Mouse (Mus musculus) liver, postnatal 0 days (tissue): ENCODE measurements at regions not wholly inside any gene's neighbourhood (a gene's known extent, or its start where the extent isn't known, plus 50 kb on each side); places are given as distances from the start of the nearest gene placed in this dataset.

ENCODE experiments used
- ATAC-seq: fragments of 200-750 bp; cut with Nextera tagmentation; 2 replicates; pipeline ENCODE4 v1.8.0; 2017; ENCODE audit warnings: mild to moderate bottlenecking, moderate library complexity
- DNase-seq: peaks from one replicate; pipeline ENCODE4 v3.0.0-alpha.2; 2016
- H3K27ac ChIP-seq: fragments of 300-500 bp; sonication (generic); 2 replicates; pipeline ENCODE4 v1.5.1; 2014; ENCODE audit warnings: antibody characterized with exemption, moderate library complexity, mild to moderate bottlenecking, low read depth
- H3K27me3 ChIP-seq: fragments of 300-500 bp; sonication (generic); 2 replicates; pipeline ENCODE4 v1.6.1; 2014; ENCODE audit warnings: low read length, control low read depth, mixed read lengths; ENCODE audit not compliant: insufficient read depth
- H3K36me3 ChIP-seq: fragments of 300-500 bp; sonication (generic); replicated peaks from 2 replicates; pipeline ENCODE4 v1.6.1; 2014; ENCODE audit warnings: mild to moderate bottlenecking, control low read depth, low read length, moderate library complexity, mixed read lengths; ENCODE audit not compliant: insufficient read depth
- H3K4me1 ChIP-seq: fragments of 300-500 bp; sonication (generic); 2 replicates; pipeline ENCODE4 v1.6.1; 2014; ENCODE audit warnings: antibody characterized with exemption, mild to moderate bottlenecking, control low read depth; ENCODE audit not compliant: insufficient read depth
- H3K4me2 ChIP-seq: fragments of 300-500 bp; sonication (generic); 2 replicates; pipeline ENCODE4 v1.6.1; 2014; ENCODE audit warnings: low read depth, mild to moderate bottlenecking, low read length, moderate library complexity, mixed read lengths
- H3K4me3 ChIP-seq: fragments of 300-500 bp; sonication (generic); 2 replicates; pipeline ENCODE4 v1.5.1; 2014; ENCODE audit warnings: low read depth, low read length
- H3K9ac ChIP-seq: fragments of 300-500 bp; sonication (generic); replicated peaks from 2 replicates; pipeline ENCODE4 v1.6.1; 2014; ENCODE audit warnings: mild to moderate bottlenecking, moderate library complexity
- H3K9me3 ChIP-seq: fragments of 300-500 bp; sonication (generic); 2 replicates; pipeline ENCODE4 v1.6.1; 2016; ENCODE audit warnings: mild to moderate bottlenecking, control low read depth, low read length, mixed read lengths
- CTCF ChIP-seq: sonication (generic); IDR thresholded peaks from 2 replicates; pipeline ENCODE4 v1.5.1; 2016; ENCODE audit warnings: antibody characterized with exemption, low read depth
- EP300 ChIP-seq: IDR thresholded peaks from 2 replicates; pipeline ENCODE4 v1.6.1; 2016; ENCODE audit warnings: antibody characterized with exemption, low read depth, mild to moderate bottlenecking
- WGBS: fragments of 180-500 bp; shearing (Covaris S2); extraction: QIAGEN DNeasy Blood & Tissue Kit; methylation state at CpG from one replicate; pipeline ENCODE4 v1.1.7; 2014; ENCODE audit not compliant: insufficient replicate concordance; 5-methylcytosine and 5-hydroxymethylcytosine counted together

- H3K4me2 ChIP-seq, result no peak overlapping the region
- no peak overlapping the region for H3K27ac ChIP-seq
- H3K4me3 ChIP-seq, result no peak overlapping the region
- TF ChIP-seq CTCF (no peak), EP300 (no peak)
- H3K9me3 ChIP-seq, result no peaks in the 10 kb centered on the region
- no peaks in the 10 kb centered on the region for H3K27me3 ChIP-seq
- ATAC-seq (no peak), DNase-seq (no peak)
- H3K9ac ChIP-seq, result no peak overlapping the region
- H3K4me1 ChIP-seq, result 0 out of 2 replicates have a peak, but pooled peaks cover 3% of the 10 kb centered on the region
- no peaks in the 10 kb centered on the region for H3K36me3 ChIP-seq
- WGBS, result 60% methylated on average over 5 of the region's 5 CpGs
Measured at GRCm38 (mm10) chr2:173356786-173357185, 80.5 kb upstream of the Pmepa1 start.

- Histone ChIP-seq H3K4me3 (no peak overlapping the region), H3K27ac (no peak overlapping the region), H3K4me1 (no peaks in the 10 kb centered on the region), H3K27me3 (peaks cover 6% of the 10 kb centered on the region; the same call in 1 of the 2 replicates), H3K9me3 (no peaks in the 10 kb centered on the region), H3K9ac (no peak overlapping the region), H3K36me3 (no peaks in the 10 kb centered on the region), H3K4me2 (no peak overlapping the region)
- TF ChIP-seq CTCF (no peak), EP300 (no peak)
- no peak for DNase-seq
- ATAC-seq, result no peak
- WGBS, result 23% methylated on average over 24 of the region's 24 CpGs
Measured at GRCm38 (mm10) chr2:173365441-173366166, 89.3 kb upstream of the Pmepa1 start.

GRCm38 (mm10) chr2:173366734-173367133 is 90.4 kb upstream of the Pmepa1 start:
- no peak for ATAC-seq
- Histone ChIP-seq H3K9me3 (no peaks in the 10 kb centered on the region; the same call in none of the 2 replicates), H3K4me3 (no peak overlapping the region), H3K4me1 (no peaks in the 10 kb centered on the region), H3K9ac (no peak overlapping the region), H3K27ac (no peak overlapping the region), H3K4me2 (no peak overlapping the region), H3K27me3 (peaks cover 6% of the 10 kb centered on the region; the same call in 1 of the 2 replicates), H3K36me3 (no peaks in the 10 kb centered on the region)
- no peak for DNase-seq
- WGBS, result 55% methylated on average over 11 of the region's 11 CpGs
- TF ChIP-seq EP300, result no peak
- TF ChIP-seq CTCF, result no peak

- TF ChIP-seq CTCF (no peak), EP300 (no peak)
- whole genome bisulfite sequencing, result 55% methylated on average over 7 of the region's 7 CpGs
- no peak for DNase-seq
- Histone ChIP-seq H3K4me3 (no peak overlapping the region), H3K27me3 (peaks cover 6% of the 10 kb centered on the region; the same call in 1 of the 2 replicates), H3K4me2 (no peak overlapping the region), H3K36me3 (no peaks in the 10 kb centered on the region), H3K4me1 (no peaks in the 10 kb centered on the region), H3K9me3 (peaks cover 6% of the 10 kb centered on the region), H3K9ac (no peak overlapping the region), H3K27ac (no peak overlapping the region)
- ATAC-seq, result no peak
Measured at GRCm38 (mm10) chr2:173368899-173369298, 92.6 kb upstream of the Pmepa1 start.

DNA sequence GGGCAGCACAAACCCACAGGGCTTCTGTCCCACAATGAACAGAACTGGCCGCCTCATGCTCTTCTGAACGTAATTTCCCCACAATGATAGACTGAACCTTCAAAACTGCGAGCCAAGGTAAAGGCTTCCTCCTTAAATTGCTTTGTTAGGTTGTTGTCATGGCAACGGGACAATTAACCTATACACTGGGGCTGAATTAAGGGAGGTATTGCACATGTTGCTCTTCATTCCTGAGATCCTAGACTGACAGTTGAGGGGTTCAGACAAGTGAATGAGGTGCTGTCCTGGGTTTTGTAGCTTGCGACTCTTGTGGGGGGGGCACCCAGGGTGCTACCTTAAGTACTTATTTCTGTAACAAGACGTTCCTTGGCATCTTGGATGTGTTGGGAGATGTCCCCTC is 100.6 kb upstream of the Pmepa1 start:
- H3K27ac ChIP-seq, result no peak overlapping the region
- TF ChIP-seq CTCF, result no peak
- no peak for TF ChIP-seq EP300
- H3K9ac ChIP-seq, result no peak overlapping the region
- H3K4me1 ChIP-seq, result no peaks in the 10 kb centered on the region; the same call in none of the 2 replicates
- no peaks in the 10 kb centered on the region for H3K36me3 ChIP-seq
- no peak for ATAC-seq
- peaks cover 6% of the 10 kb centered on the region for H3K9me3 ChIP-seq
- DNase-seq, result no peak
- no peaks in the 10 kb centered on the region for H3K27me3 ChIP-seq
- H3K4me2 ChIP-seq, result no peak overlapping the region
- no peak overlapping the region for H3K4me3 ChIP-seq
- WGBS, result 79% methylated on average over 6 of the region's 6 CpGs

DNA sequence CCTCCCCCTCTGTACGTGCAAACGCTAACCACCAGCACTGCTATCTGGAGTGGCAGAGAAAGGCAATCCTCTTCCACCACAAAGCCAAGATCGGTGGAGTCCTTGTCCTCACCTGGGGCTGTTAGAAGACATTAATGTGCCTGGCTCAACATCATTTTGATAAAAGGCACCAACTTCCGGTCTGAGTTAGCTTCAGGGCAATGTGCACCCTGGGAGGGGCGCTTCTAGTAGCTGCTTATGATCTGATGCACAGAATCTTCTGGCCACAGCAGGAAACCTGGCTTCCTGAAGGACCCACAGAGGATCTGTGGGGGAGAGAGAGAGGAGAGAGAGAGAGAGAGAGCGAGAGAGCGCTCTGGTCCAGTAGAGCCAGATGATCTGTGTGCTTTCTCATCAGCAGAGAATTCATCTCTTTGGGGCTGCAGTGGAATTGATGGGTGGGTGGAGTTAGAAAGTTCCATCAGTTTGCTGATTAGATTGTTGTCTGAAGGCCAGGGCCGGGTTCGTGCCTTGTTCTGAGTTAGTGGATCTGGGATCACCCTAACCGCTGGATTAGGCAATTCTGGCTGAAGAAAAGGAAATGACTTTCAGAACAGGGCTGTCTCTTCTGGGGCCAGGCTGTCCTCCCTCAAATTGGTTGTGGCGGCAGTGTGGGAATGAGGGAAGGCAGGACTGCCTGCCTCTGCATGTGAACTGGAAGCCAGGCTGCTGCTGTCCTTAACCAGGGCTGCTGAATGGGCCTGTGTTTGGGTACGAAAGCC is 101.3 kb upstream of the Pmepa1 start:
- no peak overlapping the region for H3K4me2 ChIP-seq
- ATAC-seq (peak; percentile 51; the same call in 1 of the 2 replicates), DNase-seq (no peak)
- H3K4me1 ChIP-seq, result no peaks in the 10 kb centered on the region; the same call in none of the 2 replicates
- WGBS, result 23% methylated on average over 10 of the region's 12 CpGs
- no peak overlapping the region for H3K4me3 ChIP-seq
- no peaks in the 10 kb centered on the region for H3K36me3 ChIP-seq
- TF ChIP-seq EP300, result no peak
- no peak for TF ChIP-seq CTCF
- H3K27ac ChIP-seq, result no peak overlapping the region
- H3K27me3 ChIP-seq, result no peaks in the 10 kb centered on the region
- no peak overlapping the region for H3K9ac ChIP-seq
- H3K9me3 ChIP-seq, result no peaks in the 10 kb centered on the region; the same call in 1 of the 2 replicates
